Comparison of ENCODE assay signal across 10 mouse cellular contexts in genomic region chr14:20392326-20392725, GRCm38 (mm10). TPM values are rescaled to one million over a fixed set of nuclear protein-coding genes. Genes with fewer than 3 reads are reported as not detected.
DNase-seq lines count a peak whose midpoint lies in the region; ATAC-seq and TF ChIP-seq lines count a peak whose summit lies in the region.
"Had no signal": no experiment of that assay in that cellular context is flagged by ENCODE, and none has a peak within 500 bp of the region (broad histone marks: within the 10 kb centered on the region; RNA-seq: fewer than 3 reads in every experiment).

No protein-coding gene starts in this region.

- no peaks in the 10 kb centered on the region for H3K9me3 ChIP-seq in heart, embryonic 10.5 days
- no peaks in the 10 kb centered on the region for H3K9me3 ChIP-seq in megakaryocyte, embryonic 14.5 days
- H3K9me3 ChIP-seq in neural tube, embryonic 13.5 days: no peaks in the 10 kb centered on the region
- H3K9me3 ChIP-seq: midbrain, embryonic 12.5 days had no signal

- peaks cover 24% of the 10 kb centered on the region for H3K36me3 ChIP-seq in heart, embryonic 10.5 days
- H3K36me3 ChIP-seq in megakaryocyte, embryonic 14.5 days (replicated peaks; ENCODE audit: low read length): peaks cover 32% of the 10 kb centered on the region
- peaks cover 23% of the 10 kb centered on the region for H3K36me3 ChIP-seq in neural tube, embryonic 13.5 days

- WGBS in heart, embryonic 10.5 days: 77% methylated on average over 4 of the region's 4 CpGs
- WGBS in neural tube, embryonic 13.5 days: 83% methylated on average over 4 of the region's 4 CpGs

- H3K4me3 ChIP-seq in heart, embryonic 10.5 days: peak overlapping the region; percentile 34; the same call in 1 of the 2 replicates
- peak overlapping the region; percentile 80 for H3K4me3 ChIP-seq in megakaryocyte, embryonic 14.5 days (replicated peaks)
- 0 out of 2 replicates have a peak overlapping the region, but pooled peaks have one; percentile 22 for H3K4me3 ChIP-seq in embryonic fibroblast, embryonic 13.5 days (ENCODE audit: insufficient read depth, low read length)
- no peak overlapping the region for H3K4me3 ChIP-seq in neural tube, embryonic 13.5 days

- no peak for ATAC-seq in megakaryocyte, adult 5-6 weeks (ENCODE audit: poor library complexity, severe bottlenecking)
- no peak for ATAC-seq in neural tube, embryonic 13.5 days (ENCODE audit: low read depth)

- H3K4me2 ChIP-seq in neural tube, embryonic 13.5 days: peak overlapping the region; percentile 66

- no peak overlapping the region for H3K27ac ChIP-seq in heart, embryonic 10.5 days
- no peak overlapping the region for H3K27ac ChIP-seq in embryonic fibroblast, embryonic 13.5 days (ENCODE audit: insufficient read depth, low read length)
- no peak overlapping the region for H3K27ac ChIP-seq in neural tube, embryonic 13.5 days (replicated peaks)

- no peak for TF ChIP-seq POLR2A in embryonic fibroblast, embryonic 13.5 days (IDR thresholded peaks at IDR 0.05; ENCODE audit: low read depth, low read length)

- H3K4me1 ChIP-seq in heart, embryonic 10.5 days: peaks cover 24% of the 10 kb centered on the region
- peaks cover 43% of the 10 kb centered on the region for H3K4me1 ChIP-seq in megakaryocyte, embryonic 14.5 days
- peaks cover 8% of the 10 kb centered on the region for H3K4me1 ChIP-seq in embryonic fibroblast, embryonic 13.5 days (ENCODE audit: control insufficient read depth, insufficient read depth, low read length)
- H3K4me1 ChIP-seq in neural tube, embryonic 13.5 days (replicated peaks): peaks cover 35% of the 10 kb centered on the region

- H3K9ac ChIP-seq in neural tube, embryonic 13.5 days: 0 out of 2 replicates have a peak overlapping the region, but pooled peaks have one; percentile 31

- TF ChIP-seq CTCF in embryonic fibroblast, embryonic 13.5 days (IDR thresholded peaks at IDR 0.05; ENCODE audit: borderline replicate concordance, insufficient read depth, low read length): no peak

- no peaks in the 10 kb centered on the region for H3K27me3 ChIP-seq in heart, embryonic 10.5 days (ENCODE audit: insufficient read depth, poor library complexity, severe bottlenecking)
- no peaks in the 10 kb centered on the region for H3K27me3 ChIP-seq in megakaryocyte, embryonic 14.5 days (replicated peaks)
- no peaks in the 10 kb centered on the region for H3K27me3 ChIP-seq in neural tube, embryonic 13.5 days
- H3K27me3 ChIP-seq: midbrain, embryonic 12.5 days had no signal

- DNase-seq in heart, embryonic 10.5 days (ENCODE audit: low spot score): no peak
- no peak for DNase-seq in heart, adult 18-20 months
- DNase-seq in adrenal gland, postnatal 36 days: no peak
- DNase-seq in B cell, adult 2 months: no peak
- DNase-seq: kidney, postnatal 25 days had no signal

RNA-seq across cellular contexts. Expression of gene Mrps16, which starts 1.1 kb away (rescaled TPM):
- 95.0 and 108 TPM in 2 replicates for polyA plus RNA-seq in heart, embryonic 10.5 days (2016; fragmentation: Nextera tagmentation; extraction: Ambion mirVana)
- 10 to 100 TPM; 72.8 to 84.4 TPM for total RNA-seq in heart, adult 18-20 months (2021)
- 17.7 and 18.6 TPM in 2 replicates for polyA plus RNA-seq in megakaryocyte, embryonic 14.5 days (2012; ENCODE audit: insufficient read depth, low replicate concordance)
- total RNA-seq in megakaryocyte, adult 5-6 weeks (2015): 60.7 and 78.0 TPM in 2 replicates
- 22.2 and 43.8 TPM in 2 replicates for total RNA-seq in megakaryocyte, adult 5-6 weeks (2017)
- polyA plus RNA-seq in embryonic fibroblast, embryonic 13.5 days (2011; ENCODE audit: insufficient read length, low read depth, missing spikeins): 63.6 and 65.0 TPM in 2 replicates
- 67.1 and 70.1 TPM in 2 replicates for polyA plus RNA-seq in neural tube, embryonic 13.5 days (2015; fragmentation: Nextera tagmentation; extraction: Ambion mirVana)
- total RNA-seq in adrenal gland, postnatal 36 days (2021): 10 to 100 TPM; 70.9 to 73.6 TPM

RNA-seq across cellular contexts. Expression of gene Dnajc9, which starts 3.6 kb away (rescaled TPM):
- 128 and 179 TPM in 2 replicates for polyA plus RNA-seq in heart, embryonic 10.5 days (2016; fragmentation: Nextera tagmentation; extraction: Ambion mirVana)
- 10 to 100 TPM; 11.1 to 11.6 TPM for total RNA-seq in heart, adult 18-20 months (2021)
- polyA plus RNA-seq in megakaryocyte, embryonic 14.5 days (2012; ENCODE audit: insufficient read depth, low replicate concordance): 34.4 and 53.3 TPM in 2 replicates
- 52.3 and 53.9 TPM in 2 replicates for total RNA-seq in megakaryocyte, adult 5-6 weeks (2015)
- total RNA-seq in megakaryocyte, adult 5-6 weeks (2017): 170 and 172 TPM in 2 replicates
- polyA plus RNA-seq in embryonic fibroblast, embryonic 13.5 days (2011; ENCODE audit: insufficient read length, low read depth, missing spikeins): 58.0 and 76.8 TPM in 2 replicates
- polyA plus RNA-seq in neural tube, embryonic 13.5 days (2015; fragmentation: Nextera tagmentation; extraction: Ambion mirVana): 109 and 122 TPM in 2 replicates
- total RNA-seq in adrenal gland, postnatal 36 days (2021): 10 to 100 TPM; 30.8 to 39.5 TPM

RNA-seq across cellular contexts. Expression of gene Fam149b, which starts 44.4 kb away (rescaled TPM):
- polyA plus RNA-seq in heart, embryonic 10.5 days (2016; fragmentation: Nextera tagmentation; extraction: Ambion mirVana): 26.5 and 38.4 TPM in 2 replicates
- total RNA-seq in heart, adult 18-20 months (2021): 10 to 100 TPM; 28.7 to 33.3 TPM
- polyA plus RNA-seq in megakaryocyte, embryonic 14.5 days (2012; ENCODE audit: insufficient read depth, low replicate concordance): 13.7 and 15.8 TPM in 2 replicates
- total RNA-seq in megakaryocyte, adult 5-6 weeks (2015): 22.1 and 23.9 TPM in 2 replicates
- total RNA-seq in megakaryocyte, adult 5-6 weeks (2017): 22.4 and 25.9 TPM in 2 replicates
- 34.2 and 39.7 TPM in 2 replicates for polyA plus RNA-seq in embryonic fibroblast, embryonic 13.5 days (2011; ENCODE audit: insufficient read length, low read depth, missing spikeins)
- polyA plus RNA-seq in neural tube, embryonic 13.5 days (2015; fragmentation: Nextera tagmentation; extraction: Ambion mirVana): 45.4 and 48.2 TPM in 2 replicates
- 10 to 100 TPM; 32.4 to 33.8 TPM for total RNA-seq in adrenal gland, postnatal 36 days (2021)

RNA-seq across cellular contexts. Expression of gene Ecd, which starts 44.4 kb away (rescaled TPM):
- polyA plus RNA-seq in heart, embryonic 10.5 days (2016; fragmentation: Nextera tagmentation; extraction: Ambion mirVana): 47.7 and 58.8 TPM in 2 replicates
- total RNA-seq in heart, adult 18-20 months (2021): 10 to 100 TPM; 36.9 to 38.1 TPM
- polyA plus RNA-seq in megakaryocyte, embryonic 14.5 days (2012; ENCODE audit: insufficient read depth, low replicate concordance): 1.1 and 13.8 TPM in 2 replicates
- total RNA-seq in megakaryocyte, adult 5-6 weeks (2015): 22.5 and 24.4 TPM in 2 replicates
- 35.9 and 39.0 TPM in 2 replicates for total RNA-seq in megakaryocyte, adult 5-6 weeks (2017)
- 36.4 and 38.2 TPM in 2 replicates for polyA plus RNA-seq in embryonic fibroblast, embryonic 13.5 days (2011; ENCODE audit: insufficient read length, low read depth, missing spikeins)
- polyA plus RNA-seq in neural tube, embryonic 13.5 days (2015; fragmentation: Nextera tagmentation; extraction: Ambion mirVana): 53.7 and 59.7 TPM in 2 replicates
- total RNA-seq in adrenal gland, postnatal 36 days (2021): 10 to 100 TPM; 40.9 to 42.2 TPM

RNA-seq across cellular contexts. Expression of gene Cfap70, which starts 59.7 kb away (rescaled TPM):
- 0.15 and 0.39 TPM in 2 replicates for polyA plus RNA-seq in heart, embryonic 10.5 days (2016; fragmentation: Nextera tagmentation; extraction: Ambion mirVana)
- under 1 TPM in 1 of 2 experiments, not detected in 1; 0.69 TPM for total RNA-seq in heart, adult 18-20 months (2021)
- polyA plus RNA-seq in megakaryocyte, embryonic 14.5 days (2012; ENCODE audit: insufficient read depth, low replicate concordance): not detected in 2 replicates
- not detected in 2 replicates for total RNA-seq in megakaryocyte, adult 5-6 weeks (2015)
- total RNA-seq in megakaryocyte, adult 5-6 weeks (2017): not detected in 2 replicates
- polyA plus RNA-seq in embryonic fibroblast, embryonic 13.5 days (2011; ENCODE audit: insufficient read length, low read depth, missing spikeins): 1.4 TPM in 1 of 2 replicates, not detected in the other
- 0.81 and 1.2 TPM in 2 replicates for polyA plus RNA-seq in neural tube, embryonic 13.5 days (2015; fragmentation: Nextera tagmentation; extraction: Ambion mirVana)
- 1 to 10 TPM; 1.1 to 2.6 TPM for total RNA-seq in adrenal gland, postnatal 36 days (2021)
